Mouse (Mus musculus): ENCODE data around the gene Rec114.

GRCm38 (mm10) chr9:58659331-58659730 lies 84.4 kb downstream of the Rec114 start:
- no peak for TF ChIP-seq CTCF (IDR thresholded peaks at IDR 0.05; ENCODE audit: low read depth, low read length)
- no peak for TF ChIP-seq GATA1 (IDR thresholded peaks at IDR 0.05; ENCODE audit: borderline replicate concordance, low read length)
- no peak for TF ChIP-seq TAL1 (conservative IDR thresholded peaks at IDR 0.05; ENCODE audit: low read depth, low read length)

All from G1E (cell line).